Mouse (Mus musculus) kidney, adult 8-10 months (tissue): ENCODE results near the gene Mup22.
A peak's percentile ranks its signal among the peaks of the same experiment; 100 is the strongest.
"Not testable (repeated sequence)": the region's sequence is repeated elsewhere in the genome, so short reads cannot be mapped to it uniquely, and the experiment has no call there.

Experiments
- DNase-seq, 2 experiments: peaks; one replicate each; pipeline ENCODE4 v3.0.0; 2022

Gene Mup22

GRCm38 (mm10) chr4:60821363-60821762 is at the start of gene Mup22:
Mup22 (minus strand) TSS chr4:60821463.
- DNase-seq: not testable (repeated sequence)

GRCm38 (mm10) chr4:60840889-60841288 is 19.6 kb upstream of the Mup22 start:
- peak in 1 of 2 experiments; percentile 1 for DNase-seq
